Comparison of ENCODE assay signal across 23 mouse cellular contexts in the genomic region with DNA sequence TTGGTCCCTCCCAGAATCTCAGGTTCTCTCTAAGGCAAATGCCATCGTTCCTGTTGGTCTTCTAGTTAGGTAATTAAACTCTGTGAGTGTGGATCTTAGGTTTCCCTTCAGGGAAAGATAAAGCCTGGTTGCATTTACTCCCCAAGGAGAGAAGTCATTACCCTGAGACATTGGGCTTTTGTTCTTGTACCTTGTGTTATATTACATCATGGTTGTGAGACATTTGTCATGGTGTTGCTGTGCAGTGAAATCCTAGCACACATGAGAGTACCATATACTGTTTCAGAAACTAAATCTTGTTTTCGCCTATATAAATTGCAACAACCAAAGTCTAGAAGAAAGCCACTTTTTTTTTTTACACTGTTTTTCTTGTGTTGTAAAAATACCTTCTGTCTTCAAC.
A peak's percentile ranks its signal among the peaks of the same experiment; 100 is the strongest.
DNase-seq lines count a peak whose midpoint lies in the region; ATAC-seq and TF ChIP-seq lines count a peak whose summit lies in the region.
"Had no signal": no experiment of that assay in that cellular context is flagged by ENCODE, and none has a peak within 500 bp of the region (broad histone marks: within the 10 kb centered on the region; RNA-seq: fewer than 3 reads in every experiment).

No protein-coding gene starts in this region.

- no peaks in the 10 kb centered on the region for H3K9me3 ChIP-seq in hindbrain, embryonic 12.5 days (replicated peaks)
- no peaks in the 10 kb centered on the region for H3K9me3 ChIP-seq in hindbrain, postnatal 0 days (ENCODE audit: low read length)
- H3K9me3 ChIP-seq in hindbrain, embryonic 14.5 days (ENCODE audit: control insufficient read depth, low read length) = no peaks in the 10 kb centered on the region
- H3K9me3 ChIP-seq in hindbrain, embryonic 11.5 days (ENCODE audit: control insufficient read depth, low read length) = no peaks in the 10 kb centered on the region
- H3K9me3 ChIP-seq in kidney, postnatal 0 days (replicated peaks; ENCODE audit: low read length) = no peaks in the 10 kb centered on the region
- H3K9me3 ChIP-seq: embryonic facial prominence, embryonic 12.5 days; embryonic facial prominence, embryonic 15.5 days; forebrain, embryonic 10.5 days; forebrain, embryonic 12.5 days had no signal

- H3K27me3 ChIP-seq in hindbrain, embryonic 12.5 days = no peaks in the 10 kb centered on the region
- H3K27me3 ChIP-seq in hindbrain, postnatal 0 days (ENCODE audit: insufficient read depth, low read length) = no peaks in the 10 kb centered on the region
- no peaks in the 10 kb centered on the region for H3K27me3 ChIP-seq in hindbrain, embryonic 14.5 days (ENCODE audit: control insufficient read depth, insufficient read depth, low read length)
- H3K27me3 ChIP-seq in hindbrain, embryonic 11.5 days (ENCODE audit: control insufficient read depth, insufficient read depth, low read length) = no peaks in the 10 kb centered on the region
- no peaks in the 10 kb centered on the region for H3K27me3 ChIP-seq in kidney, postnatal 0 days (ENCODE audit: insufficient read depth, low read length)
- H3K27me3 ChIP-seq: embryonic facial prominence, embryonic 12.5 days; embryonic facial prominence, embryonic 15.5 days; forebrain, embryonic 12.5 days had no signal

- no peak for ATAC-seq in hindbrain, embryonic 12.5 days (ENCODE audit: low FRiP score)
- ATAC-seq in hindbrain, postnatal 0 days = no peak
- no peak for ATAC-seq in hindbrain, embryonic 14.5 days (ENCODE audit: low FRiP score)
- no peak for ATAC-seq in hindbrain, embryonic 11.5 days (ENCODE audit: low FRiP score)
- ATAC-seq in kidney, postnatal 0 days (replicated peaks; ENCODE audit: low FRiP score, low read depth) = no peak
- ATAC-seq: forebrain, embryonic 14.5 days; forebrain, embryonic 16.5 days had no signal

- peak overlapping the region; percentile 44; the same call in 1 of the 2 replicates for H3K27ac ChIP-seq in hindbrain, embryonic 12.5 days
- H3K27ac ChIP-seq in hindbrain, postnatal 0 days = no peak overlapping the region
- 0 out of 2 replicates have a peak overlapping the region, but pooled peaks have one; percentile 7 for H3K27ac ChIP-seq in hindbrain, embryonic 14.5 days
- no peak overlapping the region for H3K27ac ChIP-seq in hindbrain, embryonic 11.5 days (ENCODE audit: low read depth, low read length)
- no peak overlapping the region for H3K27ac ChIP-seq in kidney, postnatal 0 days
- H3K27ac ChIP-seq: embryonic facial prominence, embryonic 12.5 days; embryonic facial prominence, embryonic 15.5 days; forebrain, embryonic 10.5 days; forebrain, embryonic 12.5 days had no signal

- WGBS in hindbrain, embryonic 12.5 days = 70% methylated on average over 2 of the region's 2 CpGs
- WGBS in hindbrain, postnatal 0 days = 71% methylated on average over 2 of the region's 2 CpGs
- WGBS in hindbrain, embryonic 14.5 days = 71% methylated on average over 2 of the region's 2 CpGs
- 82% methylated on average over 2 of the region's 2 CpGs for WGBS in hindbrain, embryonic 11.5 days
- 39% methylated on average over 2 of the region's 2 CpGs for WGBS in kidney, postnatal 0 days

- no peak for DNase-seq in hindbrain, postnatal 0 days (ENCODE audit: low spot score)
- DNase-seq in hindbrain, embryonic 14.5 days (ENCODE audit: low spot score) = no peak
- DNase-seq in hindbrain, embryonic 11.5 days (ENCODE audit: low spot score) = no peak
- DNase-seq in kidney, postnatal 0 days (ENCODE audit: low spot score) = peak; percentile 48
- DNase-seq in kidney, postnatal 36 days = no peak
- DNase-seq: adrenal gland, adult 2 months; adrenal gland, postnatal 10 days; adrenal gland, postnatal 25 days; cerebellum, adult 11 months; cerebellum, adult 18-20 months; cerebellum, adult 8-10 months; cerebellum, adult 9-11 months; cerebellum, postnatal 14 days; cerebellum, postnatal 36 days; embryo, embryonic 11 days had no signal

- no peak overlapping the region for H3K9ac ChIP-seq in hindbrain, embryonic 12.5 days
- no peak overlapping the region for H3K9ac ChIP-seq in hindbrain, postnatal 0 days (replicated peaks; ENCODE audit: low read length)
- H3K9ac ChIP-seq in hindbrain, embryonic 14.5 days = no peak overlapping the region
- no peak overlapping the region for H3K9ac ChIP-seq in hindbrain, embryonic 11.5 days (ENCODE audit: low read depth, low read length)
- H3K9ac ChIP-seq in kidney, postnatal 0 days (ENCODE audit: low read depth, low read length) = no peak overlapping the region
- H3K9ac ChIP-seq: embryonic facial prominence, embryonic 12.5 days; embryonic facial prominence, embryonic 15.5 days; forebrain, embryonic 12.5 days had no signal

- no peak overlapping the region for H3K4me2 ChIP-seq in hindbrain, embryonic 12.5 days (replicated peaks)
- no peak overlapping the region for H3K4me2 ChIP-seq in hindbrain, postnatal 0 days (ENCODE audit: low read depth, low read length)
- no peak overlapping the region for H3K4me2 ChIP-seq in hindbrain, embryonic 14.5 days (replicated peaks)
- no peak overlapping the region for H3K4me2 ChIP-seq in hindbrain, embryonic 11.5 days (replicated peaks; ENCODE audit: low read depth, low read length)
- H3K4me2 ChIP-seq in kidney, postnatal 0 days (ENCODE audit: low read length) = no peak overlapping the region
- H3K4me2 ChIP-seq: embryonic facial prominence, embryonic 12.5 days; embryonic facial prominence, embryonic 15.5 days; forebrain, embryonic 12.5 days had no signal

- H3K36me3 ChIP-seq in hindbrain, embryonic 12.5 days = no peaks in the 10 kb centered on the region
- no peaks in the 10 kb centered on the region for H3K36me3 ChIP-seq in hindbrain, postnatal 0 days (ENCODE audit: insufficient read depth, low read length)
- no peaks in the 10 kb centered on the region for H3K36me3 ChIP-seq in hindbrain, embryonic 14.5 days (replicated peaks; ENCODE audit: control insufficient read depth, insufficient read depth)
- H3K36me3 ChIP-seq in hindbrain, embryonic 11.5 days (ENCODE audit: control insufficient read depth, insufficient read depth, low read length) = no peaks in the 10 kb centered on the region
- H3K36me3 ChIP-seq in kidney, postnatal 0 days (ENCODE audit: insufficient read depth, low read length) = no peaks in the 10 kb centered on the region
- H3K36me3 ChIP-seq: embryonic facial prominence, embryonic 12.5 days; embryonic facial prominence, embryonic 15.5 days; forebrain, embryonic 10.5 days; forebrain, embryonic 12.5 days had no signal

- TF ChIP-seq CTCF in hindbrain, postnatal 0 days (IDR thresholded peaks at IDR 0.05; ENCODE audit: low read depth) = no peak
- no peak for TF ChIP-seq CTCF in kidney, postnatal 0 days (IDR thresholded peaks at IDR 0.05; ENCODE audit: low read depth)

- H3K4me3 ChIP-seq in hindbrain, embryonic 12.5 days = no peak overlapping the region
- no peak overlapping the region for H3K4me3 ChIP-seq in hindbrain, postnatal 0 days (ENCODE audit: low read length)
- H3K4me3 ChIP-seq in hindbrain, embryonic 14.5 days (replicated peaks; ENCODE audit: low read length) = no peak overlapping the region
- no peak overlapping the region for H3K4me3 ChIP-seq in hindbrain, embryonic 11.5 days (ENCODE audit: low read depth, low read length)
- no peak overlapping the region for H3K4me3 ChIP-seq in kidney, postnatal 0 days (replicated peaks; ENCODE audit: low read depth, low read length)
- H3K4me3 ChIP-seq: embryonic facial prominence, embryonic 12.5 days; embryonic facial prominence, embryonic 15.5 days; erythroblast, embryonic 14.5 days; forebrain, embryonic 10.5 days; forebrain, embryonic 12.5 days had no signal

- H3K4me1 ChIP-seq in hindbrain, embryonic 12.5 days = peaks cover 20% of the 10 kb centered on the region
- H3K4me1 ChIP-seq in hindbrain, postnatal 0 days (ENCODE audit: insufficient read depth, low read length) = 0 out of 2 replicates have a peak, but pooled peaks cover 4% of the 10 kb centered on the region
- H3K4me1 ChIP-seq in hindbrain, embryonic 14.5 days (replicated peaks; ENCODE audit: control insufficient read depth, insufficient read depth, low read length) = peaks cover 21% of the 10 kb centered on the region; the same call in 1 of the 2 replicates
- no peaks in the 10 kb centered on the region for H3K4me1 ChIP-seq in hindbrain, embryonic 11.5 days (replicated peaks; ENCODE audit: control insufficient read depth, insufficient read depth, low read length)
- H3K4me1 ChIP-seq in kidney, postnatal 0 days (replicated peaks; ENCODE audit: insufficient read depth, low read length) = 0 out of 2 replicates have a peak, but pooled peaks cover 3% of the 10 kb centered on the region
- H3K4me1 ChIP-seq: embryonic facial prominence, embryonic 12.5 days; embryonic facial prominence, embryonic 15.5 days had no signal

Comparison
In these comparisons a context has a peak if more than half of its experiments do, and no peak if none do; other contexts are left out.
1. H3K27ac ChIP-seq: peak in hindbrain, embryonic 12.5 days (single experiment) and hindbrain, embryonic 14.5 days (single experiment); none in hindbrain, postnatal 0 days (single experiment), hindbrain, embryonic 11.5 days (single experiment) and kidney, postnatal 0 days (single experiment).